Mouse (Mus musculus): Measurements from ENCODE around the gene Btnl4. TPM values are rescaled to one million over a fixed set of nuclear protein-coding genes. Genes with fewer than 3 reads are reported as not detected.

Gene Btnl4
- polyA plus RNA-seq, 1 experiment = not detected

- no peak overlapping the region for H3ac ChIP-seq (ENCODE audit: control insufficient read depth, insufficient read length, low read depth)
- no peaks in the 10 kb centered on the region for H3K79me2 ChIP-seq (ENCODE audit: control insufficient read depth, insufficient read depth)
- no peaks in the 10 kb centered on the region for H3K79me3 ChIP-seq (ENCODE audit: low read depth)
- no peak overlapping the region for H3K4me3 ChIP-seq (ENCODE audit: insufficient read depth, poor library complexity, severe bottlenecking)
- peaks cover 7% of the 10 kb centered on the region for H3K27me3 ChIP-seq (ENCODE audit: control insufficient read depth, insufficient read depth, insufficient read length)
- TF ChIP-seq MYOG (IDR thresholded peaks at IDR 0.05; ENCODE audit: control insufficient read depth, extremely low read depth, insufficient read length) (no peak), MYOD1 (IDR thresholded peaks at IDR 0.05; ENCODE audit: control insufficient read depth, insufficient read length, low read depth) (no peak), CTCF (IDR thresholded peaks at IDR 0.05; ENCODE audit: control insufficient read depth, insufficient read depth, insufficient read length) (no peak), MAX (IDR thresholded peaks at IDR 0.05) (no peak), FOSL1 (IDR thresholded peaks at IDR 0.05; ENCODE audit: insufficient read depth, low read length, poor library complexity, severe bottlenecking) (no peak), USF1 (IDR thresholded peaks at IDR 0.05; ENCODE audit: low read depth) (no peak), CEBPB (IDR thresholded peaks at IDR 0.05; ENCODE audit: low read depth) (no peak)
- no peaks in the 10 kb centered on the region for H3K36me3 ChIP-seq (ENCODE audit: control insufficient read depth, insufficient read depth)
Observed at GRCm38 (mm10) chr17:34441990-34442389, 35.1 kb downstream of the Btnl4 start.

- no peak for TF ChIP-seq CEBPB (IDR thresholded peaks at IDR 0.05; ENCODE audit: low read depth)
- TF ChIP-seq FOSL1 (IDR thresholded peaks at IDR 0.05; ENCODE audit: insufficient read depth, low read length, poor library complexity, severe bottlenecking) = no peak
- TF ChIP-seq USF1 (IDR thresholded peaks at IDR 0.05; ENCODE audit: low read depth) = no peak
- TF ChIP-seq MAX (IDR thresholded peaks at IDR 0.05) = no peak
- TF ChIP-seq MYOD1 (IDR thresholded peaks at IDR 0.05; ENCODE audit: control insufficient read depth, insufficient read length, low read depth) = no peak
- TF ChIP-seq CTCF (IDR thresholded peaks at IDR 0.05; ENCODE audit: control insufficient read depth, insufficient read depth, insufficient read length) = no peak
- TF ChIP-seq MYOG (IDR thresholded peaks at IDR 0.05; ENCODE audit: control insufficient read depth, extremely low read depth, insufficient read length) = no peak
- H3K36me3 ChIP-seq (ENCODE audit: control insufficient read depth, insufficient read depth) = no peaks in the 10 kb centered on the region
- H3ac ChIP-seq (ENCODE audit: control insufficient read depth, insufficient read length, low read depth) = no peak overlapping the region
Observed at GRCm38 (mm10) chr17:34439795-34440194, 37.3 kb downstream of the Btnl4 start.

GRCm38 (mm10) chr17:34438588-34438987, 38.5 kb downstream of the Btnl4 start:
- Histone ChIP-seq H3K79me3 (ENCODE audit: low read depth) (no peaks in the 10 kb centered on the region), H3K79me2 (ENCODE audit: control insufficient read depth, insufficient read depth) (no peaks in the 10 kb centered on the region), H3K27me3 (ENCODE audit: control insufficient read depth, insufficient read depth, insufficient read length) (no peaks in the 10 kb centered on the region), H3K4me3 (ENCODE audit: insufficient read depth, poor library complexity, severe bottlenecking) (no peak overlapping the region), H3ac (ENCODE audit: control insufficient read depth, insufficient read length, low read depth) (no peak overlapping the region), H3K36me3 (ENCODE audit: control insufficient read depth, insufficient read depth) (no peaks in the 10 kb centered on the region)
- TF ChIP-seq CEBPB (IDR thresholded peaks at IDR 0.05; ENCODE audit: low read depth) (no peak), MYOG (IDR thresholded peaks at IDR 0.05; ENCODE audit: control insufficient read depth, extremely low read depth, insufficient read length) (no peak), FOSL1 (IDR thresholded peaks at IDR 0.05; ENCODE audit: insufficient read depth, low read length, poor library complexity, severe bottlenecking) (no peak)

More at GRCm38 (mm10) chr17:34439795-34440194, 37.3 kb downstream of the Btnl4 start:
- no peaks in the 10 kb centered on the region for H3K79me2 ChIP-seq (ENCODE audit: control insufficient read depth, insufficient read depth)
- H3K4me3 ChIP-seq (ENCODE audit: insufficient read depth, poor library complexity, severe bottlenecking) = no peak overlapping the region
- H3K79me3 ChIP-seq (ENCODE audit: low read depth) = no peaks in the 10 kb centered on the region
- H3K27me3 ChIP-seq (ENCODE audit: control insufficient read depth, insufficient read depth, insufficient read length) = no peaks in the 10 kb centered on the region

- no peaks in the 10 kb centered on the region for H3K79me2 ChIP-seq (ENCODE audit: control insufficient read depth, insufficient read depth)
- no peak overlapping the region for H3ac ChIP-seq (ENCODE audit: control insufficient read depth, insufficient read length, low read depth)
- no peak overlapping the region for H3K4me3 ChIP-seq (ENCODE audit: insufficient read depth, poor library complexity, severe bottlenecking)
- no peaks in the 10 kb centered on the region for H3K27me3 ChIP-seq (ENCODE audit: control insufficient read depth, insufficient read depth, insufficient read length)
- TF ChIP-seq USF1 (IDR thresholded peaks at IDR 0.05; ENCODE audit: low read depth) = no peak
- no peak for TF ChIP-seq FOSL1 (IDR thresholded peaks at IDR 0.05; ENCODE audit: insufficient read depth, low read length, poor library complexity, severe bottlenecking)
- no peak for TF ChIP-seq MYOD1 (IDR thresholded peaks at IDR 0.05; ENCODE audit: control insufficient read depth, insufficient read length, low read depth)
- no peak for TF ChIP-seq MAX (IDR thresholded peaks at IDR 0.05)
- TF ChIP-seq CEBPB (IDR thresholded peaks at IDR 0.05; ENCODE audit: low read depth) = no peak
- H3K36me3 ChIP-seq (ENCODE audit: control insufficient read depth, insufficient read depth) = no peaks in the 10 kb centered on the region
- H3K79me3 ChIP-seq (ENCODE audit: low read depth) = no peaks in the 10 kb centered on the region
Observed at GRCm38 (mm10) chr17:34437606-34438005, 39.5 kb downstream of the Btnl4 start.

GRCm38 (mm10) chr17:34437120-34437519, 40.0 kb downstream of the Btnl4 start:
- no peaks in the 10 kb centered on the region for H3K79me3 ChIP-seq (ENCODE audit: low read depth)
- H3K4me3 ChIP-seq (ENCODE audit: insufficient read depth, poor library complexity, severe bottlenecking) = no peak overlapping the region
- TF ChIP-seq USF1 (IDR thresholded peaks at IDR 0.05; ENCODE audit: low read depth) (no peak), CEBPB (IDR thresholded peaks at IDR 0.05; ENCODE audit: low read depth) (no peak), FOSL1 (IDR thresholded peaks at IDR 0.05; ENCODE audit: insufficient read depth, low read length, poor library complexity, severe bottlenecking) (no peak), CTCF (IDR thresholded peaks at IDR 0.05; ENCODE audit: control insufficient read depth, insufficient read depth, insufficient read length) (no peak), MAX (IDR thresholded peaks at IDR 0.05) (no peak), MYOD1 (IDR thresholded peaks at IDR 0.05; ENCODE audit: control insufficient read depth, insufficient read length, low read depth) (no peak), MYOG (IDR thresholded peaks at IDR 0.05; ENCODE audit: control insufficient read depth, extremely low read depth, insufficient read length) (no peak)
- H3K27me3 ChIP-seq (ENCODE audit: control insufficient read depth, insufficient read depth, insufficient read length) = no peaks in the 10 kb centered on the region
- no peaks in the 10 kb centered on the region for H3K36me3 ChIP-seq (ENCODE audit: control insufficient read depth, insufficient read depth)
- no peak overlapping the region for H3ac ChIP-seq (ENCODE audit: control insufficient read depth, insufficient read length, low read depth)
- H3K79me2 ChIP-seq (ENCODE audit: control insufficient read depth, insufficient read depth) = no peaks in the 10 kb centered on the region

GRCm38 (mm10) chr17:34427597-34427996, 49.5 kb downstream of the Btnl4 start:
- TF ChIP-seq MAX (IDR thresholded peaks at IDR 0.05) (no peak), CEBPB (IDR thresholded peaks at IDR 0.05; ENCODE audit: low read depth) (no peak)
- H3K79me2 ChIP-seq (ENCODE audit: control insufficient read depth, insufficient read depth) = no peaks in the 10 kb centered on the region
- H3K79me3 ChIP-seq (ENCODE audit: low read depth) = no peaks in the 10 kb centered on the region
- H3ac ChIP-seq (ENCODE audit: control insufficient read depth, insufficient read length, low read depth) = no peak overlapping the region
- H3K4me3 ChIP-seq (ENCODE audit: insufficient read depth, poor library complexity, severe bottlenecking) = no peak overlapping the region
- no peaks in the 10 kb centered on the region for H3K27me3 ChIP-seq (ENCODE audit: control insufficient read depth, insufficient read depth, insufficient read length)
- H3K36me3 ChIP-seq (ENCODE audit: control insufficient read depth, insufficient read depth) = no peaks in the 10 kb centered on the region

Measured in C2C12 (cell line).